Mouse (Mus musculus) G1E (cell line): ENCODE results near the gene E130309D02Rik. TPM values are rescaled to one million over a fixed set of nuclear protein-coding genes. Genes with fewer than 3 reads are reported as not detected.

Experiments used
- ATAC-seq: 2 replicates; pipeline ENCODE4 v1.8.0; 2016; ENCODE audit warnings: mild to moderate bottlenecking; ENCODE audit not compliant: insufficient number of reproducible peaks, poor library complexity, low FRiP score, severe bottlenecking; ENCODE audit errors: extremely low read depth
- DNase-seq: peaks from one replicate; pipeline ENCODE4 v3.0.0; 2012; ENCODE audit warnings: low spot score
- H3K27me3 ChIP-seq: 2 replicates; pipeline ENCODE4 v1.6.1; 2012; ENCODE audit warnings: mild to moderate bottlenecking, low read length, inconsistent platforms; ENCODE audit not compliant: insufficient read depth
- H3K36me3 ChIP-seq: replicated peaks from 2 replicates; pipeline ENCODE3; 2012; ENCODE audit warnings: mild to moderate bottlenecking, inconsistent platforms
- H3K4me1 ChIP-seq: 2 replicates; pipeline ENCODE4 v1.6.1; 2012; ENCODE audit warnings: low read depth, low read length, inconsistent platforms, mixed read lengths; ENCODE audit not compliant: insufficient read depth
- H3K4me3 ChIP-seq: 2 replicates; pipeline ENCODE4 v1.5.1; 2012; ENCODE audit warnings: low read depth, mild to moderate bottlenecking, inconsistent platforms, low read length, moderate library complexity, mixed read lengths
- H3K9me3 ChIP-seq: replicated peaks from 2 replicates; pipeline ENCODE4 v1.6.1; 2012; ENCODE audit warnings: inconsistent platforms
- CTCF ChIP-seq: IDR thresholded peaks from 2 replicates; pipeline ENCODE4 v1.5.1; 2012; ENCODE audit warnings: low read depth, low read length, inconsistent platforms, mixed read lengths
- GATA1 ChIP-seq: IDR thresholded peaks from 2 replicates; pipeline ENCODE4 v1.6.1; 2012; ENCODE audit warnings: borderline replicate concordance, low read length, inconsistent platforms, mixed read lengths
- GATA2 ChIP-seq: IDR thresholded peaks from 2 replicates; pipeline ENCODE4 v1.6.1; 2012; ENCODE audit warnings: low read depth, low read length, inconsistent platforms, borderline replicate concordance
- POLR2AphosphoS5 ChIP-seq: IDR thresholded peaks from 2 replicates; pipeline ENCODE4 v1.6.1; 2012; ENCODE audit warnings: low read depth, low read length, inconsistent platforms; ENCODE audit not compliant: insufficient replicate concordance
- TAL1 ChIP-seq: conservative IDR thresholded peaks from 2 replicates; pipeline ENCODE4 v1.6.1; 2012; ENCODE audit warnings: low read depth, low read length, inconsistent platforms, mixed read lengths
- polyA plus RNA-seq: library from polyadenylated mRNA; stranded (reverse); fragments of >175 nt; gene quantifications from 2 replicates; pipeline ENCODE4 v1.2.3, GENCODE M21; 2012
- total RNA-seq, 2 experiments: library from RNA; stranded (forward) in 1 of 2; stranded (reverse) in 1 of 2; fragments of 200-1000 nt in 1 of 2; fragments of >200 nt in 1 of 2; fragmentation: Nextera tagmentation in 1 of 2; gene quantifications; 2 replicates each; pipeline ENCODE4 v1.2.3; 2014 to 2017

E130309D02Rik gene
- total and polyA plus RNA-seq, 3 experiments: 18.0 to 134 (median 75.0) TPM

DNA sequence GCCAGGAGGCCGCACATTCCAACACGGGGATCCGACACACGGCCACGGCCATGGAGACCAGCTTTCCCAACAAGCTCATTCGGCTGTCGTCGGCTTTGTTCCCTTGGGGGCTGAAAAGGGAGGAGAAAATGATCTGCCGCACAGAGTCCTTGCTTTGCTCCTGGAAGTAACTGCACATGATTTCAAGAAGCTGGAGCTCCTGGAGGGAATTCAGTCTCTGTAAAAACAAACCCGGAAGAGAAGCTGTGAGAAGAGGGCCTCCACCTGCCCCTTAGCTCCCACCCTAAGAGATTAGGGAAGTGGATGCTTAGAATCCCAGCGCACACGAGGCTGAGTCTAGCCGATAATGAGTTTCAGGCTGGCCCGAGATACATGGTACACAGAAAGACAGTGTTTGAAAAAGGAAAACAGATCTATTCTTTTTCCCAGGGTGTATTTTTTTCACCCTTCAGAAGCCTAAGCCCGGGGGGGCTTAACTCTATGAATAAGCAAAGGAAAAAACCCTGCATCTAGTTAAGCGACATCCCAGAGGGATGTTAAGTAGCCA lies 904 bp downstream of the E130309D02Rik start:
- DNase-seq (peak; percentile 87), ATAC-seq (0 out of 2 replicates have a peak, but pooled peaks have one; percentile 16)
- Histone ChIP-seq H3K4me1 (peaks cover 55% of the 10 kb centered on the region), H3K27me3 (no peaks in the 10 kb centered on the region), H3K4me3 (peak overlapping the region; percentile 93), H3K36me3 (peaks cover 88% of the 10 kb centered on the region), H3K9me3 (no peaks in the 10 kb centered on the region)
- no peak for TF ChIP-seq GATA1
- no peak for TF ChIP-seq GATA2
- TF ChIP-seq TAL1: no peak
- TF ChIP-seq POLR2AphosphoS5: no peak
- no peak for TF ChIP-seq CTCF

DNA sequence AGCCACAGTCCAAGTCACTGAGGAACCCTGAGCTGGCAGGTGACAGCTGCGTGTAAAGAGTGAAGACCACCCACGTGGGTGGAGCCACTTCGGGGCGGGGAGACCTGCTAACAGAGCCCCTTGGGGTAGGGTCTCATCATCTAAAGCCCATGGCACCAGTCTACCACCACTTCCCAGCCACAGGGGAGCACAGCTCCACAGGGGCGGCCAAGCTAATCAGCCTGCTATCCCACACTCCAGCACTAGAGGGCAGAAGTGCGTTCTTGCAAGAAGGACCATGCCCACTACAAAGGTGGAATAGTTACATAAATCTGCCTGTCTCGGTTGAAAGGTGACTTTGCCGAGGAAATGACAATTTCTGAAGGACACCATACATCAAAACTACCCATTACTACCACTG lies 3.3 kb downstream of the E130309D02Rik start:
- peak overlapping the region; percentile 17; the same call in 1 of the 2 replicates for H3K4me3 ChIP-seq
- TF ChIP-seq CTCF (peak; percentile 94), GATA2 (no peak), TAL1 (no peak), POLR2AphosphoS5 (no peak)
- ATAC-seq (no peak), DNase-seq (peak; percentile 70)
- H3K36me3 ChIP-seq: peaks cover 88% of the 10 kb centered on the region
- H3K9me3 ChIP-seq: no peaks in the 10 kb centered on the region
- peaks cover 69% of the 10 kb centered on the region for H3K4me1 ChIP-seq
- H3K27me3 ChIP-seq: no peaks in the 10 kb centered on the region

DNA sequence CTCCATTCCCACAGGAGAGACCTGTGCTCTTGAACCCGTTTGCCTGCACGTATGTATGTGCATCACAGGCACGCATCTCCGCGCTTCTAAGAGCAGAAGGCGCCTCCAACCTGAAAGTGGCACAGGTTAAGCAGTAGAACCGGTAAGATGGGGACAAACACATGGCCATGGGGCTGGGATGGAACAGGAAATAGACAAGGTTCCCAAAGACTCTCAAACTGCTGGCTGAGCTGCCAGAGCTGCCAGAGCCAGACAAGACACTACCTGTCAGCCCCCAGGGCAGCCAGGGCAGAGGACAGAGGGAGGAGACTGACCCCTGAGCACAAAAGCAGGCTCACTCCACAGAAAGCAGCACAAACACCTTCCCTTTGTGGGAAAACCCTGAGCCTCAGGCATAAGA lies 5.2 kb downstream of the E130309D02Rik start:
- no peak overlapping the region for H3K4me3 ChIP-seq
- H3K36me3 ChIP-seq: peaks cover 91% of the 10 kb centered on the region
- peaks cover 71% of the 10 kb centered on the region for H3K4me1 ChIP-seq
- H3K9me3 ChIP-seq: peaks cover 10% of the 10 kb centered on the region
- ATAC-seq (no peak), DNase-seq (no peak)
- no peaks in the 10 kb centered on the region for H3K27me3 ChIP-seq
- TF ChIP-seq GATA2 (no peak), CTCF (no peak), GATA1 (no peak), POLR2AphosphoS5 (no peak), TAL1 (no peak)

DNA sequence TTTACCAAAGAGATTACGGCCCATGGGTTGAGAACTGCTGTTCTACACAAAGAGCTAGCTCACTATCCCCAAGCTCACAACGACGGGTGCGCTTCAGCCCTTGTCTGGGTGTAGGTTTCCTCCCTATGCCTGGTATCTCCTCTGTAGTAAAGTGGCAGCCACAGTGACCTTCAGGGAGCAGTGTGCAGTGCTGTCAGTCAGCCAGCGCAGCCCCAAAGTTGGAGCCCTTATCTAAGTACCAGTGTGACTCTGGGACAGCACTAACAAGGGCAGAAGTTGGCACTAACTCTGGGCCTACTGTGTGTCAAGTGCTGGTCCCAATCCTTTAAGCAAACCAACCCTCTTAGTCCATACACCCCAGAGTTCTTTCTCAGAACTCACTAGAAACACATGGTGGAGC lies 6.3 kb downstream of the E130309D02Rik start:
- H3K4me3 ChIP-seq: no peak overlapping the region
- peaks cover 10% of the 10 kb centered on the region for H3K9me3 ChIP-seq
- H3K27me3 ChIP-seq: no peaks in the 10 kb centered on the region
- peaks cover 70% of the 10 kb centered on the region for H3K4me1 ChIP-seq
- ATAC-seq (no peak), DNase-seq (no peak)
- TF ChIP-seq POLR2AphosphoS5 (no peak), CTCF (no peak), GATA2 (no peak), GATA1 (no peak), TAL1 (no peak)
- peaks cover 97% of the 10 kb centered on the region for H3K36me3 ChIP-seq

DNA sequence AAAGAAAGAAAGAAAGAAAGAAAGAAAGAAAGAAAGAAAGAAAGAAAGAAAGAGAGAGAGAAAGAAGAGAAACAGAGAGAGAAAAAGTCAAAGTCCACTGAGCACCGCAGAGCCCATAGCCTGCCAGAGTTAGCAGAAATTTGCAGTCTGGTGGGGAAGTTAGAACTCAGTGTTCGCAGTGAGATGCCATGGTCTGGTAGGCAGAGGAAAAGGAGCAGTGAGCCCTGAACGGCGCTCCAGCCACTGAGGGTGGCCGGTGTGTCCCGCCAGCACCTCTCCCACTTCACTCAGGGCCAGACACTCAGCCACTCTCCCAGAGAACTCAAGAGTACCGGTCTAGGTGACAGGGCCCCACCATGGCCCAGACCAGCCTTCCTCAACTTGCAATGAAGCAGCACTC lies 10.9 kb downstream of the E130309D02Rik start:
- no peak for ATAC-seq
- H3K36me3 ChIP-seq: peaks cover 98% of the 10 kb centered on the region
- TF ChIP-seq GATA1: no peak
- no peak for TF ChIP-seq CTCF
- TF ChIP-seq GATA2: no peak
- no peak for TF ChIP-seq POLR2AphosphoS5
- TF ChIP-seq TAL1: no peak

DNA sequence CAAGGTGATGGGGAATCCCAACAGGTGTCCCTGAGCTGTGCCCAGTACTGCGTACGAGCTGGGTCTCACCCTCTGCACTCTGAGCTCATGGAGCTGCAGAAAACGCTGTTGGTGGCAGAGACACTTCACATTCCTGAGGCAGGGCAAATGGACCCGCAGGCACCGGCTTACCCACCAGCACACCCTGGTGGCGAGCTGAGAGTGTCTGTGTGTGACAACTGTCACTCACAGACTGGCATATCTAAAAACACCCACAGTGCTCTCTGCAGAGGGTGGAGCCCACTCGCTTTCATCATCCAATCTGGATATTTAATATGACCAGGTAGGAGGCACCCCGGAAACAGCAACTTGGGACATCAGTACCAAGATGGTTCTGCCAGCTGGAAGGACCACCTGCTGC lies 13.9 kb downstream of the E130309D02Rik start:
- TF ChIP-seq TAL1 (no peak), GATA2 (no peak), GATA1 (no peak), POLR2AphosphoS5 (no peak), CTCF (no peak)
- Histone ChIP-seq H3K4me3 (no peak overlapping the region), H3K9me3 (peaks cover 10% of the 10 kb centered on the region), H3K4me1 (peaks cover 16% of the 10 kb centered on the region), H3K27me3 (no peaks in the 10 kb centered on the region), H3K36me3 (peaks cover 94% of the 10 kb centered on the region)
- ATAC-seq: no peak
- DNase-seq: no peak

More for the DNA sequence above, 10.9 kb downstream of the E130309D02Rik start:
- H3K4me3 ChIP-seq: no peak overlapping the region; the same call in 1 of the 2 replicates
- peaks cover 10% of the 10 kb centered on the region for H3K9me3 ChIP-seq
- no peak for DNase-seq
- peaks cover 34% of the 10 kb centered on the region for H3K4me1 ChIP-seq
- no peaks in the 10 kb centered on the region for H3K27me3 ChIP-seq

DNA sequence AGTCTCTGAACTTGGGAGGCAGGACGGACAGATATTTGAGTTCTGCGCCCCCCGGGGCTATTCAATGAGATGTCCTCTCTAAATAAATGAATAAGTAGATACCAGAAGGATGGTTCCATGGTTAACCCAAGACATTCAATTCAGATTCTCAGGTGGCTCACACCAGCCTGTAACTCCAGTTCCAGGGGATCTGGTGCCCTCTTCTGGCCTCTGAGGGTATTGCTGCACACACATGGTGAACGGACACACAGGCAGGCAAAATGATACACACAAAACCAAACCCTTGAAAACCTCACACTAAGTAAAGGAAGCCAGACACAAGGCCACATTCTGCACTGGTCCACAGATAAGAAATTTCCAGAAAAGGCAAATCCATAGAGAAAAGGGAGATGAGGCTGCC lies 15.5 kb downstream of the E130309D02Rik start:
- DNase-seq (no peak), ATAC-seq (no peak)
- Histone ChIP-seq H3K36me3 (peaks cover 90% of the 10 kb centered on the region), H3K27me3 (no peaks in the 10 kb centered on the region), H3K4me3 (no peak overlapping the region), H3K9me3 (no peaks in the 10 kb centered on the region), H3K4me1 (peaks cover 12% of the 10 kb centered on the region)
- TF ChIP-seq TAL1: no peak
- no peak for TF ChIP-seq POLR2AphosphoS5
- no peak for TF ChIP-seq GATA1
- peak; percentile 88 for TF ChIP-seq CTCF
